ENCODE assay signal across 8 mouse cellular contexts in genomic region chr3:123234191-123234836, GRCm38 (mm10). TPM values are rescaled to one million over a fixed set of nuclear protein-coding genes. Genes with fewer than 3 reads are reported as not detected.
A peak's percentile ranks its signal among the peaks of the same experiment; 100 is the strongest.
DNase-seq lines count a peak whose midpoint lies in the region; ATAC-seq and TF ChIP-seq lines count a peak whose summit lies in the region.

No protein-coding gene starts in this region.

- H3K4me2 ChIP-seq in embryonic facial prominence, embryonic 12.5 days (replicated peaks), result peak overlapping the region; percentile 25
- H3K4me2 ChIP-seq in intestine, embryonic 14.5 days (ENCODE audit: low read length), result peak overlapping the region; percentile 53

- DNase-seq in liver, adult 2 months (ENCODE audit: extremely low read depth, low read depth, low spot score), result peak; percentile 65
- DNase-seq in liver, result no peak
- DNase-seq in Muller cell, postnatal 12 days (ENCODE audit: inconsistent ontology term), result peak; percentile 51
- DNase-seq in intestine, embryonic 14.5 days (ENCODE audit: low spot score), result peak; percentile 65
- DNase-seq in left cerebral cortex, adult 18-20 months (ENCODE audit: low spot score in 2 of 2), result peak; percentile 45 to 51
- DNase-seq in naive thymus-derived CD4-positive, alpha-beta T cell, adult 2 months (ENCODE audit: low read depth), result peak; percentile 54
- no peak for DNase-seq in spleen, adult 12 weeks (ENCODE audit: low spot score)

- no peak for ATAC-seq in embryonic facial prominence, embryonic 12.5 days (ENCODE audit: insufficient number of reproducible peaks, insufficient read depth, low FRiP score, low TSS enrichment)
- ATAC-seq in intestine, embryonic 14.5 days (replicated peaks; ENCODE audit: low FRiP score, low TSS enrichment, low read depth), result peak; percentile 47; the same call in 1 of the 2 replicates

- H3K27me3 ChIP-seq in liver, adult 2 months (ENCODE audit: control insufficient read depth, insufficient read depth, low read length), result no peaks in the 10 kb centered on the region
- peaks cover 4% of the 10 kb centered on the region; the same call in 1 of the 2 replicates for H3K27me3 ChIP-seq in embryonic facial prominence, embryonic 12.5 days
- H3K27me3 ChIP-seq in intestine, embryonic 14.5 days (replicated peaks; ENCODE audit: control insufficient read depth, insufficient read depth, low read length), result no peaks in the 10 kb centered on the region

- H3K36me3 ChIP-seq in liver, adult 2 months (ENCODE audit: control insufficient read depth, insufficient read depth, low read length), result no peaks in the 10 kb centered on the region
- no peaks in the 10 kb centered on the region for H3K36me3 ChIP-seq in embryonic facial prominence, embryonic 12.5 days
- H3K36me3 ChIP-seq in intestine, embryonic 14.5 days (ENCODE audit: control insufficient read depth, insufficient read depth, low read length), result 0 out of 2 replicates have a peak, but pooled peaks cover 3% of the 10 kb centered on the region

- WGBS in liver, adult 2 months, result 46% methylated on average over 16 of the region's 16 CpGs
- WGBS in embryonic facial prominence, embryonic 12.5 days, result 44% methylated on average over 16 of the region's 16 CpGs
- 27% methylated on average over 16 of the region's 16 CpGs for WGBS in intestine, embryonic 14.5 days

- H3K27ac ChIP-seq in liver, adult 2 months (replicated peaks; ENCODE audit: insufficient read depth, low read depth, low read length), result no peak overlapping the region
- no peak overlapping the region for H3K27ac ChIP-seq in embryonic facial prominence, embryonic 12.5 days
- H3K27ac ChIP-seq in intestine, embryonic 14.5 days (ENCODE audit: low read depth), result peak overlapping the region; percentile 65

- no peak overlapping the region for H3K4me3 ChIP-seq in liver, adult 2 months (ENCODE audit: insufficient read depth, low read depth, low read length)
- H3K4me3 ChIP-seq in embryonic facial prominence, embryonic 12.5 days, result no peak overlapping the region
- H3K4me3 ChIP-seq in intestine, embryonic 14.5 days (ENCODE audit: low read depth, low read length), result peak overlapping the region; percentile 66

- TF ChIP-seq POLR2A in liver, adult 2 months (IDR thresholded peaks at IDR 0.05; ENCODE audit: extremely low read depth, insufficient read depth, low read length), result no peak

- H3K9me3 ChIP-seq in embryonic facial prominence, embryonic 12.5 days, result no peaks in the 10 kb centered on the region
- peaks cover 5% of the 10 kb centered on the region; the same call in 1 of the 2 replicates for H3K9me3 ChIP-seq in intestine, embryonic 14.5 days (ENCODE audit: control insufficient read depth, low read length)

- H3K9ac ChIP-seq in liver, adult 2 months (ENCODE audit: low read depth, low read length), result no peak overlapping the region
- no peak overlapping the region for H3K9ac ChIP-seq in embryonic facial prominence, embryonic 12.5 days
- peak overlapping the region; percentile 53 for H3K9ac ChIP-seq in intestine, embryonic 14.5 days (ENCODE audit: low read length)

- H3K79me2 ChIP-seq in liver, adult 2 months (ENCODE audit: control insufficient read depth, insufficient read depth, low read length), result no peaks in the 10 kb centered on the region

- no peaks in the 10 kb centered on the region for H3K4me1 ChIP-seq in liver, adult 2 months (ENCODE audit: control insufficient read depth, insufficient read depth, low read length)
- peaks cover 15% of the 10 kb centered on the region for H3K4me1 ChIP-seq in embryonic facial prominence, embryonic 12.5 days
- peaks cover 12% of the 10 kb centered on the region for H3K4me1 ChIP-seq in intestine, embryonic 14.5 days (replicated peaks; ENCODE audit: control insufficient read depth, insufficient read depth, low read length)

- TF ChIP-seq CTCF in liver, adult 2 months (IDR thresholded peaks at IDR 0.05; ENCODE audit: low read depth, low read length), result peak; percentile 39; the same call in 1 of the 2 replicates

RNA-seq across cellular contexts. Expression of gene Synpo2, which starts 1.6 kb away (rescaled TPM):
- total RNA-seq in liver, adult 2 months (2014; rRNA removed), result 0.34 and 0.37 TPM in 2 replicates
- polyA plus RNA-seq in liver, adult 2 months (2012; rRNA removed), result 0.06 TPM in 2 replicates
- polyA plus RNA-seq in embryonic facial prominence, embryonic 12.5 days (2016; fragmentation: Nextera tagmentation; extraction: Ambion mirVana), result 8.5 and 8.6 TPM in 2 replicates
- 56.2 and 61.7 TPM in 2 replicates for polyA plus RNA-seq in intestine, embryonic 14.5 days (2014; fragmentation: Nextera tagmentation; extraction: Ambion mirVana)
- total RNA-seq in left cerebral cortex, adult 18-20 months (2021), result 1 to 10 TPM; 3.6 to 4.3 TPM

RNA-seq across cellular contexts. Expression of gene Sec24d, which starts 32.9 kb away (rescaled TPM):
- 46.4 and 56.7 TPM in 2 replicates for total RNA-seq in liver, adult 2 months (2014; rRNA removed)
- polyA plus RNA-seq in liver, adult 2 months (2012; rRNA removed), result 71.9 and 89.7 TPM in 2 replicates
- polyA plus RNA-seq in embryonic facial prominence, embryonic 12.5 days (2016; fragmentation: Nextera tagmentation; extraction: Ambion mirVana), result 58.5 and 62.6 TPM in 2 replicates
- polyA plus RNA-seq in intestine, embryonic 14.5 days (2014; fragmentation: Nextera tagmentation; extraction: Ambion mirVana), result 88.0 and 98.2 TPM in 2 replicates
- 10 to 100 TPM; 12.6 to 13.2 TPM for total RNA-seq in left cerebral cortex, adult 18-20 months (2021)

Comparison
In these comparisons a context has a peak if more than half of its experiments do, and no peak if none do; other contexts are left out.
1. DNase-seq: peak in liver, adult 2 months (single experiment), Muller cell, postnatal 12 days (single experiment), intestine, embryonic 14.5 days (single experiment), left cerebral cortex, adult 18-20 months (2 of 2) and naive thymus-derived CD4-positive, alpha-beta T cell, adult 2 months (single experiment); none in liver (single experiment) and spleen, adult 12 weeks (single experiment).